Mouse (Mus musculus) olfactory bulb, adult 2 months (tissue): Measurements from ENCODE around the gene Klhl5. TPM values are rescaled to one million over a fixed set of nuclear protein-coding genes. Genes with fewer than 3 reads are reported as not detected.

Source experiments
- H3K27ac ChIP-seq: fragments of 200-500 bp; 2 replicates; pipeline ENCODE4 v1.5.1; 2012; ENCODE audit warnings: low read depth, low read length; ENCODE audit not compliant: insufficient read depth
- H3K4me1 ChIP-seq: fragments of 200-500 bp; 2 replicates; pipeline ENCODE4 v1.6.1; 2012; ENCODE audit warnings: low read length; ENCODE audit not compliant: control insufficient read depth, insufficient read depth
- H3K4me3 ChIP-seq: fragments of 200-500 bp; 2 replicates; pipeline ENCODE4 v1.5.1; 2012; ENCODE audit warnings: mild to moderate bottlenecking, low read depth, low read length, moderate library complexity; ENCODE audit not compliant: insufficient read depth
- CTCF ChIP-seq: fragments of 200-500 bp; IDR thresholded peaks from 2 replicates; pipeline ENCODE4 v1.5.1; 2012; ENCODE audit warnings: low read depth, mild to moderate bottlenecking, low read length, moderate library complexity; ENCODE audit not compliant: insufficient read depth
- POLR2A ChIP-seq: fragments of 200-500 bp; IDR thresholded peaks from 2 replicates; pipeline ENCODE4 v1.6.1; 2012; ENCODE audit warnings: mild to moderate bottlenecking, low read depth, low read length, moderate library complexity; ENCODE audit not compliant: insufficient read depth
- WGBS: fragments of 180-500 bp; shearing (Covaris S2); methylation state at CpG from one replicate; pipeline ENCODE4 v1.1.7; 2018; 5-methylcytosine and 5-hydroxymethylcytosine counted together
- polyA plus RNA-seq: library from polyadenylated mRNA; stranded (reverse); fragments of >200 nt; gene quantifications from 2 replicates; pipeline ENCODE4 v1.2.4, GENCODE M21; 2012; ENCODE audit warnings: low replicate concordance; ENCODE audit not compliant: missing spikeins, insufficient read depth, insufficient read length

Klhl5 gene
- polyA plus RNA-seq, 1 experiment, result not detected

DNA sequence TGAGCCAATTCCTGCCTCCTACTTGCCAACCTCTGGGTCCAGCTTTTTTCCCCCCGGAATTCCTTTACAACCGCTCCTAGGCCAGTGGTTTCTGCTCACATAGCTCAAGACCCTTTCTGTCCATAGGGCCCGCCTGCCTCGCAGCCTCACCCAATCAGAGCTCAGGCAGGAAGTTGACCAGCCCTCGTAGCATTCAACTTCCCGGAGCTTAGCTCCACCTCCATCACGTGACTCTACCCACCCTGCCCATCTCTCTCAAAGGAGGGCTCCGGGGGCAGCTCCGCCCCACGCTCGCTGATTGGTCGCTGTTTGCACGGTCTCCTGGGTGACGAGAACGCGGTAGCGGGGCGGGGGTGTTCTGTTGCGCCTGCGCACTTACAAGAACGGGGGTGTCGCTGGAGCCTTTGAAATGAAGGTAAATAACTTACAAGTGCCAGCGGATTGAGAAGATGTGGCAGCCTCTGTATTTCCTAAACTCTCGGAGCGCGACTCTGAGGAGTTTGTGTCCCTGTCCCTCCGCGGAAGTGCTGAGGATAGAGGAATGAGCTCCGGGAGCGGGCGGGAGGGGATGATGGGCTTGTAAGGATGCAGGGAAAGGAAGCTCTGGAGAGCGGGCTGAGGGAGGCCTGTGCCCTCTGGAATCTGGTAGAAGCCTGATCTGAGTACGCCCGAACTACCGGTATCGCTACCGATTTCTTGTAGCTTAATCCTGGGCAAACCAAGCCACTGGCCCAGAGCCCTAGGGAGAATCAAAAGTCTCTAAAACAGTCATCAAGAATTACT lies 92.2 kb downstream of the Klhl5 start, which contains the start of gene Wdr19:
TSS of gene Wdr19 (plus strand) at position 351 of the 783 bp plus-strand sequence.
- Histone ChIP-seq H3K27ac (peak within 1 kb of the TSS; percentile 73), H3K4me1 (no peaks in the 10 kb centered on the region), H3K4me3 (peak within 1 kb of the TSS; percentile 77)
- TF ChIP-seq CTCF (no peak), POLR2A (peak; percentile 51)
- WGBS, result under 1% methylated on average over 37 of the region's 37 CpGs

DNA sequence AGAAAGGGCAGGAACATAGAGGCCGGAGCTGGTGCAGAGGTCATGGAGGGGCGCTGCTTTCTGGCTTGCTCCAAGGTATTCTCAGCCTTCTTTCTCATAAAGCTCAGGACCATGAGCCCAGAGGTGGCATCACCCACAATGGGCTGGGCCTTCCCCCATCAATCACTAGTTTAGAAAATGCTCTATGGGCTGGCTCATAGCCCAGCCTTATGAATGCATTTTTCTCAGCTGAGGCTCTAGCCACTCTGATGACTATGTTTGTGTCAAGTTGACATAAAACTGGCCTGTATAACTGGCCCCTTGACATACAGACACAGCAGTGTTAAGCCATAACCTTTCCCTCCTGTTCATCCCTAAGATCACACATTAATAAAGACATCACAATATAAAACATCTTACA lies 97.4 kb downstream of the Klhl5 start:
- no peak overlapping the region for H3K27ac ChIP-seq
- WGBS, result 88% methylated on average over 2 of the region's 2 CpGs
- no peak overlapping the region for H3K4me3 ChIP-seq
- no peaks in the 10 kb centered on the region for H3K4me1 ChIP-seq
- TF ChIP-seq POLR2A (no peak), CTCF (no peak)

DNA sequence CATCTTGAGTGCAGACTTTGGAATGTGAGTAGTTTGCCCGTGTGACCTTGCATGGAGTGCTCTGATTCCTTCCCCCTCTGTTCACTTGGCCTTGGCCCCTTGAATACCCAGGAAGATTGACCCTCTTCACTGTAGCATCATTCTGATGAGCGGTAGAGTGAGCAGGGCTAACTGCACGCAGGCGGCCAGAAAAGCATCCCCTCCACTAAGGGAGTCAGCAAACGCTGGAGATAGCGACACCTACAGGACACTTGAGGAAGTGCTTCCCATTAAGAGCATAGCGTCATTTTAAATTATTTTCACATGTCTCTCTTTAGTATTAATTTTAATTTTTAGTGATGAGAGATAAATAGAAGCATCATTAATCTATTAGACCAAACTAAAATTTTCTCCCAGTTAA lies 106.0 kb downstream of the Klhl5 start:
- 18% methylated on average over 7 of the region's 7 CpGs for WGBS

More for the DNA sequence above, 106.0 kb downstream of the Klhl5 start:
- no peak overlapping the region for H3K4me3 ChIP-seq
- TF ChIP-seq CTCF (peak; percentile 70), POLR2A (no peak)
- no peaks in the 10 kb centered on the region for H3K4me1 ChIP-seq
- H3K27ac ChIP-seq, result no peak overlapping the region

Other genes starting within 250 kb of the Klhl5 start
- not detected in 2 replicates for gene Tlr1, start 174.0 kb upstream of the Klhl5 start, polyA plus RNA-seq
- not detected in 2 replicates for gene Tlr6, start 147.4 kb upstream of the Klhl5 start, polyA plus RNA-seq
- not detected in 2 replicates for gene Fam114a1, start 137.5 kb upstream of the Klhl5 start, polyA plus RNA-seq
- gene Tmem156, start 15.4 kb upstream of the Klhl5 start, polyA plus RNA-seq, result not detected in 2 replicates
- not detected in 2 replicates for gene Wdr19, start 92.2 kb downstream of the Klhl5 start, polyA plus RNA-seq
- gene Rfc1, start 228.1 kb downstream of the Klhl5 start, polyA plus RNA-seq, result not detected in 2 replicates
- not detected in 2 replicates for gene Klb, start 240.8 kb downstream of the Klhl5 start, polyA plus RNA-seq